Mouse (Mus musculus): ENCODE data around the gene Ttll4. TPM values are rescaled to one million over a fixed set of nuclear protein-coding genes. Genes with fewer than 3 reads are reported as not detected.

Ttll4 gene
- polyA plus RNA-seq, 1 experiment from 2014 or later, result 15.8 TPM

DNA sequence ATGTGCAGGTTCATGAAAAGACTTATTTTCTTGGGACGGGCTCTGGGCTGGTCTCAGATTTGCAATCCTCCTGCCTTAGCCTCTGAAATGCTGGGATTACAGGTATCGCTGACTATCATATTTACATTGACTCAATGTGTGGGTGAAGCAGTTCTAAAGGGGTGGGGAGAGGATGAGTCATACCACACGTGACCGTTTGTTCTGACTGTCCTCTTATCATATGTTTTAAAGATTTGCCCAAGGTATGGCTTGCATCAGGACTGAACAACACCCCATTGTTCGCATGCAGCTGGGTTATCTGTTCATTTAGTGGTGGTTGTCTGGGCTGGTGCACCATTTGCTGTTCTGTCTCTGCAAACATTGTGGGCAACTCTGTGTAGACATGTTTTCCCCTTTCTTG lies 65.1 kb downstream of the Ttll4 start:
- H3K9ac ChIP-seq (ENCODE audit: low read depth, low read length), result no peak overlapping the region
- H3K27me3 ChIP-seq (ENCODE audit: control insufficient read depth, insufficient read depth, low read length), result no peaks in the 10 kb centered on the region
- no peak overlapping the region for H3K4me2 ChIP-seq
- 60% methylated on average over 5 of the region's 5 CpGs for WGBS (ENCODE audit: insufficient replicate concordance)
- H3K4me1 ChIP-seq (ENCODE audit: control insufficient read depth, insufficient read depth, low read length), result no peaks in the 10 kb centered on the region
- no peak for ATAC-seq (replicated peaks; ENCODE audit: insufficient number of reproducible peaks, low FRiP score, low TSS enrichment)
- 0 out of 2 replicates have a peak, but pooled peaks cover 3% of the 10 kb centered on the region for H3K9me3 ChIP-seq (replicated peaks; ENCODE audit: control insufficient read depth, low read length)
- H3K27ac ChIP-seq (ENCODE audit: low read depth, low read length), result no peak overlapping the region
- no peak overlapping the region for H3K4me3 ChIP-seq (ENCODE audit: low read depth, low read length)
- H3K36me3 ChIP-seq (ENCODE audit: control insufficient read depth, insufficient read depth, low read length), result no peaks in the 10 kb centered on the region

DNA sequence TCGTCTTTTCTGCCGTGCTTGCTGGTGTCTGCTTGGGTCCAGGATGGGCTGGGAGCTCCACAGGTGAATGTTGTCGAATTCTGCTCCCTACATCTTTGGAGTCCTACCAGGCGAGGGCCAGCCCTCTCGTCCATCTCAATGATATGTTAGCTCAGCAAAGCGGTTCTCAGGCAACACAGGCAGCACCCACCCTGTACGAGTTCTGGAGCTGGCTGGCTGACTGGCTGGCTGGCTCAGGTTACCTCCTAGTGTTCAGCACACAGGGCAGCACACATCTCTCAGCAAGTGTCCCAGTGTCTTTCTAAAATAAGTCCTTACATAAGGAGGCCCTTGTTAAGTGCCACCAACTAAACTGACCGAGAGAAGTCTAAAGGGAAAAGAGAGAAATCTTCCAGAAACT lies 66.9 kb downstream of the Ttll4 start:
- no peaks in the 10 kb centered on the region for H3K36me3 ChIP-seq (ENCODE audit: control insufficient read depth, insufficient read depth, low read length)
- no peaks in the 10 kb centered on the region for H3K4me1 ChIP-seq (ENCODE audit: control insufficient read depth, insufficient read depth, low read length)
- 66% methylated on average over 8 of the region's 8 CpGs for WGBS (ENCODE audit: insufficient replicate concordance)
- H3K27me3 ChIP-seq (ENCODE audit: control insufficient read depth, insufficient read depth, low read length), result no peaks in the 10 kb centered on the region
- no peak for ATAC-seq (replicated peaks; ENCODE audit: insufficient number of reproducible peaks, low FRiP score, low TSS enrichment)
- no peak overlapping the region for H3K9ac ChIP-seq (ENCODE audit: low read depth, low read length)
- H3K4me3 ChIP-seq (ENCODE audit: low read depth, low read length), result no peak overlapping the region
- H3K27ac ChIP-seq (ENCODE audit: low read depth, low read length), result no peak overlapping the region
- no peak overlapping the region for H3K4me2 ChIP-seq
- 0 out of 2 replicates have a peak, but pooled peaks cover 3% of the 10 kb centered on the region for H3K9me3 ChIP-seq (replicated peaks; ENCODE audit: control insufficient read depth, low read length)

DNA sequence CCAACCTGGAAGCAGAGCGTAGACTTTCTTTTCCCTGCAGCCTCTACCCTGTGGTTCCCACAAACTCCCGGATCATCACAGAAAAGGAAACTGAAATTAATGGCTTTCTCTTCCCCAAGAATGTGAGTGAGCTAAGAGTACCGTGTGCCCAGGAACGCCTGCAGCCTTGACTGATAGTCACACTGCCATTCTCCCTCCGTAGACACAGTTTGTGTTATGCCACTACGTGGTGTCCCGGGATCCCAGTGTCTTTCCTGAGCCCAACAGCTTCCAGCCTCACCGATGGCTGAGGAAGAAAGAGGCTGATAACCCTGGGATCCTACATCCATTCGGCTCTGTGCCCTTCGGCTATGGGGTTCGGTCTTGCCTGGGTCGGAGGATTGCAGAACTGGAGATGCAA lies 75.4 kb downstream of the Ttll4 start:
- Histone ChIP-seq H3K36me3 (ENCODE audit: control insufficient read depth, insufficient read depth, low read length) (no peaks in the 10 kb centered on the region), H3K27ac (ENCODE audit: low read depth, low read length) (no peak overlapping the region), H3K4me2 (no peak overlapping the region), H3K9ac (ENCODE audit: low read depth, low read length) (no peak overlapping the region), H3K4me1 (ENCODE audit: control insufficient read depth, insufficient read depth, low read length) (no peaks in the 10 kb centered on the region), H3K27me3 (ENCODE audit: control insufficient read depth, insufficient read depth, low read length) (no peaks in the 10 kb centered on the region), H3K4me3 (ENCODE audit: low read depth, low read length) (no peak overlapping the region), H3K9me3 (replicated peaks; ENCODE audit: control insufficient read depth, low read length) (no peaks in the 10 kb centered on the region)
- 84% methylated on average over 12 of the region's 12 CpGs for WGBS (ENCODE audit: insufficient replicate concordance)
- ATAC-seq (replicated peaks; ENCODE audit: insufficient number of reproducible peaks, low FRiP score, low TSS enrichment), result no peak

GRCm38 (mm10) chr1:74737500-74737899 lies 76.0 kb downstream of the Ttll4 start:
- ATAC-seq (replicated peaks; ENCODE audit: insufficient number of reproducible peaks, low FRiP score, low TSS enrichment), result no peak
- H3K4me1 ChIP-seq (ENCODE audit: control insufficient read depth, insufficient read depth, low read length), result no peaks in the 10 kb centered on the region
- no peak overlapping the region for H3K27ac ChIP-seq (ENCODE audit: low read depth, low read length)
- no peak overlapping the region for H3K9ac ChIP-seq (ENCODE audit: low read depth, low read length)
- no peak overlapping the region for H3K4me3 ChIP-seq (ENCODE audit: low read depth, low read length)
- WGBS (ENCODE audit: insufficient replicate concordance), result 78% methylated on average over 7 of the region's 7 CpGs
- H3K4me2 ChIP-seq, result no peak overlapping the region
- H3K9me3 ChIP-seq (replicated peaks; ENCODE audit: control insufficient read depth, low read length), result no peaks in the 10 kb centered on the region
- H3K27me3 ChIP-seq (ENCODE audit: control insufficient read depth, insufficient read depth, low read length), result no peaks in the 10 kb centered on the region
- no peaks in the 10 kb centered on the region for H3K36me3 ChIP-seq (ENCODE audit: control insufficient read depth, insufficient read depth, low read length)

DNA sequence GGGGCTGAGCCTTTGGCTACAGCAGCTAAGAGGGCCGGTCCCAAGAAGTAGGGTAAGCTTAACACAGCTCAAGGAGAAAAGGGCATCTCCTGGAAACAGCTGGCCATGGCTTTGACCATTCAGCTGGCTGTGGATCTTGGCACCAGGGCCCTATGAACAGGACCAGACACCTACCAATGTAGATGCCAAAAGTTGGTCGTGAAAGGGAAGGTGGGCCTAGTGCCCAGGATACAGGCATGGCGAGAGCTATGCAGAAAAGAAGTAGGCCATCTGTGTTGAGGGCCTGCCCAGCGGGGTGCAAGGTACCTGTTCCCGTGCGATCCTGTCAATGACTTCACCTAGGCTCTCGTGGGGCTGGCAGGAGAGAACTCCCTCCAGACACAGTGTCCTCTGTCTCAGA lies 79.3 kb downstream of the Ttll4 start:
- 80% methylated on average over 7 of the region's 7 CpGs for WGBS (ENCODE audit: insufficient replicate concordance)
- no peak overlapping the region for H3K27ac ChIP-seq (ENCODE audit: low read depth, low read length)
- no peak overlapping the region for H3K4me3 ChIP-seq (ENCODE audit: low read depth, low read length)
- H3K9ac ChIP-seq (ENCODE audit: low read depth, low read length), result no peak overlapping the region
- no peaks in the 10 kb centered on the region for H3K27me3 ChIP-seq (ENCODE audit: control insufficient read depth, insufficient read depth, low read length)
- H3K4me2 ChIP-seq, result no peak overlapping the region
- H3K4me1 ChIP-seq (ENCODE audit: control insufficient read depth, insufficient read depth, low read length), result no peaks in the 10 kb centered on the region
- no peak for ATAC-seq (replicated peaks; ENCODE audit: insufficient number of reproducible peaks, low FRiP score, low TSS enrichment)
- H3K36me3 ChIP-seq (ENCODE audit: control insufficient read depth, insufficient read depth, low read length), result no peaks in the 10 kb centered on the region
- no peaks in the 10 kb centered on the region for H3K9me3 ChIP-seq (replicated peaks; ENCODE audit: control insufficient read depth, low read length)

DNA sequence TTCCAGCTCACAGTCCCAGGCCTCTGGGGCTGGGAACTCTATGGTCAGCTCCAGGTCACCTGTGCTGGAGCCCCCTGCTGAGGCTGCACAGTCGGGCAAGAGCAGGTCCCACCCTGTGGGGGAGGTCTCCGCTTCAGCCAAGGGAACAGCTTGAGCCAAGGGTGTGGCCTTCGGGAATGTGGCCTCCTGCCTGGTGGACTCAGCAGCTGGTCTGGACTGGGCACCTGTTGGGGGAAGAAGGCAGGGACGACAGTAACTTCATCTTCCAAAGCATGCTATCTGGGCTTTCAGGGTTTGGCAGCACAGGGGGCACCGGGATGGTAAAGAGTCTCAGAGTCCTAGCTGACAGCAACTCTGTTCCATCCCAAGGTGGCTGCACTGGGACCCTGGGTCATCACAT lies 85.8 kb downstream of the Ttll4 start:
- Histone ChIP-seq H3K27me3 (ENCODE audit: control insufficient read depth, insufficient read depth, low read length) (peaks cover 11% of the 10 kb centered on the region), H3K9ac (ENCODE audit: low read depth, low read length) (no peak overlapping the region), H3K36me3 (ENCODE audit: control insufficient read depth, insufficient read depth, low read length) (no peaks in the 10 kb centered on the region), H3K4me1 (ENCODE audit: control insufficient read depth, insufficient read depth, low read length) (peaks cover 14% of the 10 kb centered on the region), H3K4me3 (ENCODE audit: low read depth, low read length) (no peak overlapping the region), H3K4me2 (no peak overlapping the region), H3K9me3 (replicated peaks; ENCODE audit: control insufficient read depth, low read length) (no peaks in the 10 kb centered on the region), H3K27ac (ENCODE audit: low read depth, low read length) (no peak overlapping the region)
- ATAC-seq (replicated peaks; ENCODE audit: insufficient number of reproducible peaks, low FRiP score, low TSS enrichment), result no peak
- WGBS (ENCODE audit: insufficient replicate concordance), result 48% methylated on average over 5 of the region's 5 CpGs

GRCm38 (mm10) chr1:74748643-74749271 lies 87.2 kb downstream of the Ttll4 start, which contains the start of gene Prkag3:
TSS of gene Prkag3 (minus strand) at chr1:74749221.
- peak within 1 kb of the TSS; percentile 67 for H3K4me2 ChIP-seq
- 9% methylated on average over 30 of the region's 30 CpGs for WGBS (ENCODE audit: insufficient replicate concordance)
- ATAC-seq (replicated peaks; ENCODE audit: insufficient number of reproducible peaks, low FRiP score, low TSS enrichment), result 0 out of 2 replicates have a peak, but pooled peaks have one; percentile 39
- H3K4me3 ChIP-seq (ENCODE audit: low read depth, low read length), result peak within 1 kb of the TSS; percentile 43
- H3K9ac ChIP-seq (ENCODE audit: low read depth, low read length), result peak within 1 kb of the TSS; percentile 65
- no peaks in the 10 kb centered on the region for H3K36me3 ChIP-seq (ENCODE audit: control insufficient read depth, insufficient read depth, low read length)
- no peaks in the 10 kb centered on the region for H3K9me3 ChIP-seq (replicated peaks; ENCODE audit: control insufficient read depth, low read length)
- H3K27ac ChIP-seq (ENCODE audit: low read depth, low read length), result peak within 1 kb of the TSS; percentile 85
- peaks cover 11% of the 10 kb centered on the region for H3K27me3 ChIP-seq (ENCODE audit: control insufficient read depth, insufficient read depth, low read length)
- H3K4me1 ChIP-seq (ENCODE audit: control insufficient read depth, insufficient read depth, low read length), result peaks cover 14% of the 10 kb centered on the region

DNA sequence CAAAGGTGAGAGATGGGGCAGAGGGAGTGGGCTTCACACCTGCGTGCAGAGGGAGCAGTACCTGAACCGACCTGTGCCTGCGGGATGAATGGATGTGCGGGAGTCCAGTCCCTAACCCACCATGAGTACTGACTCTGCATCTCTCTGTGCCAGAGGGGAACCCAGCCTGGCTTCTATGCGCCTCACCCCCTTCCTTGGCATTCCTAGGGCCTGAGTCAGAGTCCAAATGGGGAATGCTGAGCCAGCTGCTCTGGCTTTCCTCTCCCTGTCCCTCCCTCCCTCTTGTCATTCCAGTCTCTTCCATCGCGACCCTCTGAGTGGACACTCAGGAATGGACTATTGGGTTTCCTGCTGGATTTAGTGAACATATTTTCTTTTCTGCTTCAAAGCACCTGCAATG lies 87.8 kb downstream of the Ttll4 start:
- peak; percentile 70; the same call in 1 of the 2 replicates for ATAC-seq (replicated peaks; ENCODE audit: insufficient number of reproducible peaks, low FRiP score, low TSS enrichment)
- 37% methylated on average over 7 of the region's 7 CpGs for WGBS (ENCODE audit: insufficient replicate concordance)
- H3K36me3 ChIP-seq (ENCODE audit: control insufficient read depth, insufficient read depth, low read length), result no peaks in the 10 kb centered on the region

DNA sequence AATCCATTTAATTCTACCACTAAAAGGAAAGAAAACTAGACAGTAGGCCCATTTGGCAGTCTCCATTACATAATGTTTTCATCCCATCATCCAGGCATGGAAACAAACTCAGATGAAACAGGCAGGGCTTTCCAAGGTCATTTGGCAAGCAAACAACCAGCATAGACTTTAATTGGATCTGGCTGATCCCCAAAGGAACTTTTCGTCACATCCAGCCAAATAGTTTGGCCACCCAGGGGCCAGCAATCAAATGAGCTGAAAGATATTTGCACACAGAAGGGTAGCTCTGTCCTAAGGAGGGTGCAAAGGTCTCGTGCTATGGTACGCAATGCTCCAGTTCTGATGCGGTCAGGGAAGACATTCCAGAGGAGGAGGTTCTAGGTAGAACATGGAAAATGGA lies 89.1 kb downstream of the Ttll4 start:
- H3K27me3 ChIP-seq (ENCODE audit: control insufficient read depth, insufficient read depth, low read length), result peaks cover 11% of the 10 kb centered on the region
- no peaks in the 10 kb centered on the region for H3K9me3 ChIP-seq (replicated peaks; ENCODE audit: control insufficient read depth, low read length)
- ATAC-seq (replicated peaks; ENCODE audit: insufficient number of reproducible peaks, low FRiP score, low TSS enrichment), result no peak
- H3K4me1 ChIP-seq (ENCODE audit: control insufficient read depth, insufficient read depth, low read length), result peaks cover 14% of the 10 kb centered on the region
- H3K9ac ChIP-seq (ENCODE audit: low read depth, low read length), result no peak overlapping the region
- H3K4me3 ChIP-seq (ENCODE audit: low read depth, low read length), result no peak overlapping the region
- 80% methylated on average over 4 of the region's 4 CpGs for WGBS (ENCODE audit: insufficient replicate concordance)
- no peak overlapping the region for H3K4me2 ChIP-seq
- no peak overlapping the region for H3K27ac ChIP-seq (ENCODE audit: low read depth, low read length)
- no peaks in the 10 kb centered on the region for H3K36me3 ChIP-seq (ENCODE audit: control insufficient read depth, insufficient read depth, low read length)

More for the DNA sequence above, 87.8 kb downstream of the Ttll4 start:
- Histone ChIP-seq H3K4me2 (peak overlapping the region; percentile 67), H3K4me3 (ENCODE audit: low read depth, low read length) (peak overlapping the region; percentile 43), H3K4me1 (ENCODE audit: control insufficient read depth, insufficient read depth, low read length) (peaks cover 14% of the 10 kb centered on the region), H3K27me3 (ENCODE audit: control insufficient read depth, insufficient read depth, low read length) (peaks cover 11% of the 10 kb centered on the region), H3K9ac (ENCODE audit: low read depth, low read length) (peak overlapping the region; percentile 65), H3K27ac (ENCODE audit: low read depth, low read length) (peak overlapping the region; percentile 85), H3K9me3 (replicated peaks; ENCODE audit: control insufficient read depth, low read length) (no peaks in the 10 kb centered on the region)
